35 mouse cellular contexts compared by ENCODE assay signal in the genomic region with DNA sequence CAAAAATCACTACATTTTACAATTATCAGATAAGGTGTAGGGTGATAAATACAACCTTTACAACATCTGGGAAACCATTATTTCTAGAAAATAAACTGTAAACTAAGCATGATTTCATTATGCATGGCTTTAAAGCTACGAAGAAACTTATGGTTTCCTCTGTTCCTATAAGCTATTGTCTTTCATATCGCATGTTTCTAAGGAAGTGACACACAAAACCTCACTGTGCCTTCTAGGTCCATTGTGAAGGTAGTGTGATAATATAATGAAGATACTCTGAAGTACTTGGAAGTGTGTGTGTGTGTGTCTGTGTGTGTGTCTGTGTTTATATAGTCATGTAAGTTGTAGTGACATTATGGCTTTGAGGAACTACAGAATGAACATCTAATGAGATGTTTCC.
"Had no signal": no experiment of that assay in that cellular context is flagged by ENCODE, and none has a peak within 500 bp of the region (broad histone marks: within the 10 kb centered on the region; RNA-seq: fewer than 3 reads in every experiment).

No protein-coding gene starts in this region.

- H3K27ac ChIP-seq: heart, embryonic 13.5 days; heart, embryonic 15.5 days; hindbrain, embryonic 10.5 days; hindbrain, embryonic 12.5 days; hindbrain, embryonic 13.5 days; hindbrain, embryonic 14.5 days; hindbrain, embryonic 15.5 days; hindbrain, postnatal 0 days; intestine, embryonic 15.5 days; kidney, embryonic 15.5 days; kidney, postnatal 0 days; layer of hippocampus, adult 2 months; left cerebral cortex, adult 2 months had no signal

- H3K9me3 ChIP-seq: heart, embryonic 12.5 days; heart, embryonic 13.5 days; heart, embryonic 15.5 days; hindbrain, embryonic 10.5 days; hindbrain, embryonic 12.5 days; hindbrain, embryonic 13.5 days; hindbrain, embryonic 15.5 days; intestine, embryonic 15.5 days; kidney, embryonic 15.5 days had no signal

- H3K4me1 ChIP-seq: heart, embryonic 12.5 days; heart, embryonic 13.5 days; heart, embryonic 15.5 days; hindbrain, embryonic 10.5 days; hindbrain, embryonic 12.5 days; hindbrain, embryonic 13.5 days; hindbrain, embryonic 15.5 days; intestine, embryonic 15.5 days; kidney, embryonic 15.5 days had no signal

- ATAC-seq: hindbrain, embryonic 16.5 days; hindbrain, postnatal 0 days; inflammation-experienced regulatory T-cells, adult 6 months; intestine, embryonic 15.5 days; intestine, embryonic 16.5 days; intestine, postnatal 0 days had no signal

- DNase-seq: heart, postnatal 10 days; heart, postnatal 14 days; heart, postnatal 36 days; heart, postnatal 4 days; kidney, adult 11 months; kidney, adult 18-20 months; kidney, adult 2 months; kidney, adult 8-10 months; kidney, adult 9 months; kidney, postnatal 10 days; kidney, postnatal 14 days; kidney, postnatal 25 days; kidney, postnatal 36 days; kidney, postnatal 4 days; layer of hippocampus, adult 9-11 months; layer of hippocampus, postnatal 36 days had no signal

- H3K36me3 ChIP-seq: heart, embryonic 12.5 days; heart, embryonic 13.5 days; heart, embryonic 15.5 days; hindbrain, embryonic 10.5 days; hindbrain, embryonic 12.5 days; hindbrain, embryonic 13.5 days; hindbrain, embryonic 15.5 days; intestine, embryonic 15.5 days; kidney, embryonic 15.5 days had no signal

- H3K4me2 ChIP-seq: heart, embryonic 11.5 days; heart, embryonic 12.5 days; heart, embryonic 13.5 days; heart, embryonic 15.5 days; hindbrain, embryonic 12.5 days; hindbrain, embryonic 13.5 days; hindbrain, embryonic 14.5 days; hindbrain, embryonic 15.5 days; intestine, embryonic 15.5 days; kidney, embryonic 15.5 days had no signal

- H3K9ac ChIP-seq: heart, embryonic 12.5 days; heart, embryonic 13.5 days; heart, embryonic 15.5 days; hindbrain, embryonic 12.5 days; hindbrain, embryonic 13.5 days; hindbrain, embryonic 14.5 days; hindbrain, embryonic 15.5 days; intestine, embryonic 15.5 days; kidney, embryonic 15.5 days had no signal

- H3K4me3 ChIP-seq: heart, embryonic 12.5 days; heart, embryonic 13.5 days; heart, embryonic 15.5 days; hindbrain, embryonic 10.5 days; hindbrain, embryonic 12.5 days; hindbrain, embryonic 13.5 days; hindbrain, embryonic 15.5 days; intestine, embryonic 15.5 days; kidney, embryonic 15.5 days; layer of hippocampus, adult 2 months; left cerebral cortex, adult 2 months had no signal

- H3K27me3 ChIP-seq: heart, embryonic 12.5 days; heart, embryonic 13.5 days; heart, embryonic 15.5 days; hindbrain, embryonic 12.5 days; hindbrain, embryonic 13.5 days; hindbrain, embryonic 15.5 days; intestine, embryonic 15.5 days; kidney, embryonic 15.5 days had no signal
